Mouse (Mus musculus): ENCODE data around the gene Pah.

- no peak for TF ChIP-seq CTCF (IDR thresholded peaks at IDR 0.05; ENCODE audit: extremely low read depth, insufficient read length, insufficient replicate concordance, low read depth, low read length)
- TF ChIP-seq POLR2A (IDR thresholded peaks at IDR 0.05; ENCODE audit: low read depth, low read length): no peak
Measured at GRCm38 (mm10) chr10:87492661-87493551, 28.7 kb upstream of the Pah start.
